8 mouse cellular contexts compared by ENCODE assay signal in the genomic region with DNA sequence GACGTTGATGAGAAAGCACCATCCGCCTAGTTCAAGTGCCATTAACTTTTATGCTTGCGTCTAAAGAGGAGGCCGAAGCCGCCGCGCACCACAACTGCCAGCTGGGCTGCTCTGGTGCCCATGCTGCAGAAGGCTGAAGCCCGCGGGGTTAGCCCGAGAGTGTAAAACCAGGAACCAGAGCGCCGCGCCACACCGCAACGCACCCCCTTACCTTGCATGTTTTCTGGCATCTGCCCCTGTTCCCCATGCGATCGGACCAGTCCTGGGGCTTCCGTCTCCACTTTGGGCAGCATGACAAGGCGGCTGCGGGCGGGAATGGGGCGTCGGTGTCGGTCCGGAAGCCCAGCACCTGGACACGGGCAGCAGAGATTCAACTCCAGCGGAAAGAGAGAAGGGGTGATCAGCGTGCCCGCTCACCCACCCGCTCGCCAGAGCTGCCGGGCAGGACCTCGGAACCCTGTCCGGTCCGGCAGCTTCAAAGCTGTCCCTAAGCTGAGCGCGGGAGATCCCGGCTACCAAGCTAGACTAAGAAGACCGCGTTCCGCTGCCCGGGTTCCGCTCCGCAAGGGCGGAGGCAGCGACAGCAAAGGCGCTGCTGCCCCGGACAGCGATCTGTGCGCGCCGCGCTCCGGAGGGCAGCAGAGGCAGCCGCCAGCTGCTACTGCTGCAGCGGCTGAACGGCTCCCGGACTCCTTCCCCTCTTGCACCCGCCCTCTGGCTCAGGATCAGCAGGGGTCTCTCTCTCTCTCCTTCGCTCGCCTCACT. TPM values are rescaled to one million over a fixed set of nuclear protein-coding genes. Genes with fewer than 3 reads are reported as not detected.
DNase-seq lines count a peak whose midpoint lies in the region; ATAC-seq and TF ChIP-seq lines count a peak whose summit lies in the region.

No protein-coding gene starts in this region.

- no peak for TF ChIP-seq POLR2A in kidney, adult 2 months (IDR thresholded peaks at IDR 0.05; ENCODE audit: low read depth, low read length)

- peaks cover 3% of the 10 kb centered on the region; the same call in 1 of the 2 replicates for H3K4me1 ChIP-seq in kidney, adult 2 months (ENCODE audit: control insufficient read depth, insufficient read depth, low read length)
- H3K4me1 ChIP-seq in lung, embryonic 16.5 days (replicated peaks; ENCODE audit: control insufficient read depth, insufficient read depth, low read length): peaks cover 30% of the 10 kb centered on the region

- peaks cover 23% of the 10 kb centered on the region for H3K27me3 ChIP-seq in kidney, adult 2 months (replicated peaks; ENCODE audit: control insufficient read depth, insufficient read depth, low read length)
- peaks cover 83% of the 10 kb centered on the region for H3K27me3 ChIP-seq in lung, embryonic 16.5 days (ENCODE audit: control insufficient read depth, insufficient read depth, low read depth, low read length)

- TF ChIP-seq CTCF in kidney, adult 2 months (conservative IDR thresholded peaks at IDR 0.05; ENCODE audit: insufficient read depth, insufficient read length, low read depth, low read length): no peak

- no peak overlapping the region for H3K27ac ChIP-seq in kidney, adult 2 months (ENCODE audit: insufficient read depth, low read depth, low read length)
- H3K27ac ChIP-seq in lung, embryonic 16.5 days (ENCODE audit: low read length): peak overlapping the region; percentile 36

- H3K4me3 ChIP-seq in kidney, adult 2 months (ENCODE audit: insufficient read depth, low read depth, low read length): peak overlapping the region; percentile 30
- H3K4me3 ChIP-seq in lung, embryonic 16.5 days (ENCODE audit: low read length): peak overlapping the region; percentile 60

- WGBS in kidney, adult 2 months: 1% methylated on average over 61 of the region's 61 CpGs
- WGBS in lung, embryonic 16.5 days: under 1% methylated on average over 59 of the region's 61 CpGs

- H3K4me2 ChIP-seq in lung, embryonic 16.5 days (ENCODE audit: low read depth, low read length): peak overlapping the region; percentile 63

- peak; percentile 40 to 43 for DNase-seq in cerebellum, postnatal 14 days
- DNase-seq in cerebellum, adult 11-12 months: no peak
- peak; percentile 11 to 20 for DNase-seq in adrenal gland, postnatal 4 days (ENCODE audit: low spot score in 2 of 2)
- peak; percentile 44 for DNase-seq in kidney, adult 2 months
- DNase-seq in retina, embryonic 14.5 days (ENCODE audit: low spot score): peak; percentile 74
- DNase-seq in layer of hippocampus, adult 9-11 months: no peak

- no peaks in the 10 kb centered on the region for H3K36me3 ChIP-seq in kidney, adult 2 months (ENCODE audit: control insufficient read depth, insufficient read depth, low read length)
- no peaks in the 10 kb centered on the region for H3K36me3 ChIP-seq in lung, embryonic 16.5 days (ENCODE audit: control insufficient read depth, insufficient read depth, low read length)

- H3K9me3 ChIP-seq in lung, embryonic 16.5 days (ENCODE audit: control insufficient read depth, low read length): no peaks in the 10 kb centered on the region

- peak; percentile 64 for ATAC-seq in granulocyte monocyte progenitor cell, adult 5-6 weeks (replicated peaks; ENCODE audit: poor library complexity, severe bottlenecking)
- ATAC-seq in lung, embryonic 16.5 days (ENCODE audit: low read depth): peak; percentile 78

- peak overlapping the region; percentile 66 for H3K9ac ChIP-seq in lung, embryonic 16.5 days (ENCODE audit: low read length)

RNA-seq across cellular contexts. Expression of gene Nr5a2, which starts 11.6 kb away (rescaled TPM):
- total RNA-seq in adrenal gland, postnatal 4 days (2021): 1 to 10 TPM; 3.4 to 5.2 TPM
- not detected in 2 replicates for total RNA-seq in granulocyte monocyte progenitor cell, adult 5-6 weeks (2014; fragmentation: Nextera tagmentation)
- total RNA-seq in granulocyte monocyte progenitor cell, adult 5-6 weeks (2017): not detected in 2 replicates
- polyA plus RNA-seq in kidney, adult 2 months (2012; rRNA removed): 0.38 and 0.58 TPM in 2 replicates
- polyA plus RNA-seq in lung, embryonic 16.5 days (2015; fragmentation: Nextera tagmentation; extraction: Ambion mirVana): 2.3 and 2.5 TPM in 2 replicates

Comparison
In these comparisons a context has a peak if more than half of its experiments do, and no peak if none do; other contexts are left out.
1. DNase-seq: peak in cerebellum, postnatal 14 days (2 of 2), adrenal gland, postnatal 4 days (2 of 2), kidney, adult 2 months (single experiment) and retina, embryonic 14.5 days (single experiment); none in cerebellum, adult 11-12 months (single experiment) and layer of hippocampus, adult 9-11 months (single experiment).
2. RNA of gene Nr5a2, which starts 11.6 kb away (total RNA-seq): 3.4 to 5.2 TPM in adrenal gland, postnatal 4 days; not detected in granulocyte monocyte progenitor cell, adult 5-6 weeks; every median in the first group is over 4 times any median in the second.